8 mouse cellular contexts compared by ENCODE assay signal in genomic region chr13:63573256-63573835, GRCm38 (mm10). TPM values are rescaled to one million over a fixed set of nuclear protein-coding genes. Genes with fewer than 3 reads are reported as not detected.
DNase-seq lines count a peak whose midpoint lies in the region; ATAC-seq and TF ChIP-seq lines count a peak whose summit lies in the region.

Gene Ptch1, minus strand, starts transcription at chr13:63573598.

- peaks cover 39% of the 10 kb centered on the region for H3K4me1 ChIP-seq in hindbrain, embryonic 15.5 days (replicated peaks)
- H3K4me1 ChIP-seq in midbrain, embryonic 10.5 days, result peaks cover 61% of the 10 kb centered on the region
- H3K4me1 ChIP-seq in testis, adult 2 months (ENCODE audit: control insufficient read depth, insufficient read depth, low read length), result peaks cover 17% of the 10 kb centered on the region

- intact Hi-C loops in left cerebral cortex, postnatal 4 days (cut with DNase I), result no loop called here

- DNase-seq in ovary, postnatal 36 days (ENCODE audit: low spot score), result peak; percentile 41
- no peak for DNase-seq in ovary, postnatal 14 days (ENCODE audit: low spot score)
- DNase-seq in cerebellum, postnatal 14 days, result peak; percentile 69 to 71
- DNase-seq in frontal cortex, postnatal 36 days (ENCODE audit: low spot score in 2 of 2), result peak; percentile 31 to 48
- DNase-seq in left cerebral cortex, postnatal 4 days, result peak; percentile 73
- DNase-seq in midbrain, embryonic 10.5 days (ENCODE audit: low spot score), result peak; percentile 88

- peaks cover 19% of the 10 kb centered on the region for H3K27me3 ChIP-seq in hindbrain, embryonic 15.5 days
- peaks cover 87% of the 10 kb centered on the region for H3K27me3 ChIP-seq in midbrain, embryonic 10.5 days (ENCODE audit: low read depth, poor library complexity, severe bottlenecking)
- no peaks in the 10 kb centered on the region for H3K27me3 ChIP-seq in testis, adult 2 months (ENCODE audit: control insufficient read depth, insufficient read depth, low read length)

- peak; percentile 60 for ATAC-seq in hindbrain, embryonic 15.5 days (ENCODE audit: low FRiP score, low read depth)

- no peaks in the 10 kb centered on the region for H3K9me3 ChIP-seq in hindbrain, embryonic 15.5 days
- no peaks in the 10 kb centered on the region for H3K9me3 ChIP-seq in midbrain, embryonic 10.5 days (replicated peaks)

- peak within 1 kb of the TSS; percentile 94 for H3K4me2 ChIP-seq in hindbrain, embryonic 15.5 days

- H3K36me3 ChIP-seq in hindbrain, embryonic 15.5 days, result no peaks in the 10 kb centered on the region
- no peaks in the 10 kb centered on the region for H3K36me3 ChIP-seq in midbrain, embryonic 10.5 days
- H3K36me3 ChIP-seq in testis, adult 2 months (ENCODE audit: control insufficient read depth, insufficient read depth, low read length), result no peaks in the 10 kb centered on the region

- peak within 1 kb of the TSS; percentile 73 for H3K4me3 ChIP-seq in hindbrain, embryonic 15.5 days
- H3K4me3 ChIP-seq in midbrain, embryonic 10.5 days, result peak within 1 kb of the TSS; percentile 100
- peak within 1 kb of the TSS; percentile 64 for H3K4me3 ChIP-seq in testis, adult 2 months (ENCODE audit: control insufficient read depth, low read depth, low read length)

- no peak for TF ChIP-seq POLR2A in testis, adult 2 months (IDR thresholded peaks at IDR 0.05; ENCODE audit: control insufficient read depth, low read depth, low read length)

- H3K27ac ChIP-seq in hindbrain, embryonic 15.5 days (replicated peaks), result peak within 1 kb of the TSS; percentile 91
- H3K27ac ChIP-seq in midbrain, embryonic 10.5 days (replicated peaks), result peak within 1 kb of the TSS; percentile 99
- peak within 1 kb of the TSS; percentile 57; the same call in 1 of the 2 replicates for H3K27ac ChIP-seq in testis, adult 2 months (ENCODE audit: control insufficient read depth, insufficient read depth, low read depth, low read length)

- WGBS in hindbrain, embryonic 15.5 days, result 1% methylated on average over 42 of the region's 44 CpGs
- under 1% methylated on average over 43 of the region's 44 CpGs for WGBS in midbrain, embryonic 10.5 days

- no peak for TF ChIP-seq CTCF in testis, adult 2 months (IDR thresholded peaks at IDR 0.05; ENCODE audit: control insufficient read depth, insufficient read depth, insufficient replicate concordance, low read depth, low read length)

- H3K9ac ChIP-seq in hindbrain, embryonic 15.5 days, result peak within 1 kb of the TSS; percentile 82

RNA-seq across cellular contexts. Expression of gene Ptch1, which starts in this region (rescaled TPM):
- polyA plus RNA-seq in hindbrain, embryonic 15.5 days (2015; fragmentation: Nextera tagmentation; extraction: Ambion mirVana), result 16.3 and 16.6 TPM in 2 replicates
- total RNA-seq in left cerebral cortex, postnatal 4 days (2021), result 10 to 100 TPM; 37.5 to 40.9 TPM
- 30.9 and 31.6 TPM in 2 replicates for polyA plus RNA-seq in midbrain, embryonic 10.5 days (2016; fragmentation: Nextera tagmentation; extraction: Ambion mirVana)
- polyA plus RNA-seq in testis, adult 2 months (2012; rRNA removed), result 4.5 and 5.6 TPM in 2 replicates
